ENCODE assay signal across 8 mouse cellular contexts in the genomic region with DNA sequence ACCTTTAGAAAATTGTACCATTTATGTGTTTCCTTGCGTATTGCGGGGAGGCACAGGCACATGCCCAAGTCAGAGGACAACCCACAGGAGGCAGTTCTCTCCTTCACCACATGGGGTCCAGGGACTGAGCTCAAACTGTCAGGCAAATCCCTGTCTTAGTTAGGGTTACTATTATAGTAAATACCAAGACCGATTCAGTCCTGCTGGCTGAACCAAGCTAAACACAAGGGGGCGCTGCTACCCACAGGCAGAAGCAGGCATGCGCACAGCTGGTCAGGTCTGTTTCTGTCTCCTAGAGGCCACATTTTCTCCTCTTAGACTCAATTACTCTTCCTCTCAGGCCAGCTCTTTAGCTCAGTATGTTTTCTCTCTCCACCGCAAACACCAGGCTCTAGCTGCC. TPM values are rescaled to one million over a fixed set of nuclear protein-coding genes. Genes with fewer than 3 reads are reported as not detected.
DNase-seq lines count a peak whose midpoint lies in the region; ATAC-seq and TF ChIP-seq lines count a peak whose summit lies in the region.

No protein-coding gene starts in this region.

- peak; percentile 60 for TF ChIP-seq CTCF in forebrain, postnatal 0 days (IDR thresholded peaks at IDR 0.05; ENCODE audit: low read depth)

- no peaks in the 10 kb centered on the region for H3K4me1 ChIP-seq in forebrain, postnatal 0 days (ENCODE audit: insufficient read depth)
- no peaks in the 10 kb centered on the region for H3K4me1 ChIP-seq in forebrain, embryonic 13.5 days

- H3K4me2 ChIP-seq in forebrain, postnatal 0 days (ENCODE audit: low read depth), result no peak overlapping the region
- H3K4me2 ChIP-seq in forebrain, embryonic 13.5 days, result no peak overlapping the region

- H3K9me3 ChIP-seq in forebrain, postnatal 0 days (ENCODE audit: low read length), result no peaks in the 10 kb centered on the region
- H3K9me3 ChIP-seq in forebrain, embryonic 13.5 days (replicated peaks), result no peaks in the 10 kb centered on the region

- ATAC-seq in forebrain, postnatal 0 days, result peak; percentile 18; the same call in 1 of the 2 replicates
- no peak for ATAC-seq in forebrain, embryonic 13.5 days
- peak; percentile 93 for ATAC-seq in megakaryocyte progenitor cell, adult 5-6 weeks (replicated peaks; ENCODE audit: poor library complexity)

- H3K27me3 ChIP-seq in forebrain, postnatal 0 days (ENCODE audit: insufficient read depth, low read length), result no peaks in the 10 kb centered on the region
- H3K27me3 ChIP-seq in forebrain, embryonic 13.5 days, result no peaks in the 10 kb centered on the region

- H3K36me3 ChIP-seq in forebrain, postnatal 0 days (ENCODE audit: insufficient read depth), result no peaks in the 10 kb centered on the region
- H3K36me3 ChIP-seq in forebrain, embryonic 13.5 days (ENCODE audit: poor library complexity, severe bottlenecking), result no peaks in the 10 kb centered on the region

- no peak overlapping the region for H3K9ac ChIP-seq in forebrain, postnatal 0 days
- no peak overlapping the region for H3K9ac ChIP-seq in forebrain, embryonic 13.5 days

- no peak overlapping the region for H3K27ac ChIP-seq in forebrain, postnatal 0 days (ENCODE audit: low read depth, low read length)
- no peak overlapping the region for H3K27ac ChIP-seq in forebrain, embryonic 13.5 days

- WGBS in forebrain, postnatal 0 days, result 46% methylated on average over 6 of the region's 6 CpGs
- WGBS in forebrain, embryonic 13.5 days, result 46% methylated on average over 6 of the region's 6 CpGs

- no peak overlapping the region for H3K4me3 ChIP-seq in forebrain, postnatal 0 days (ENCODE audit: low read depth, low read length)
- H3K4me3 ChIP-seq in forebrain, embryonic 13.5 days, result no peak overlapping the region

- DNase-seq in forebrain, postnatal 0 days, result no peak
- peak; percentile 54 to 73 for DNase-seq in urinary bladder, postnatal 4 days (ENCODE audit: low spot score in 2 of 2)
- DNase-seq in urinary bladder, adult 2 months (ENCODE audit: low spot score), result no peak
- DNase-seq in embryo, embryonic 10.5 days (ENCODE audit: low spot score), result peak; percentile 77
- DNase-seq in kidney, postnatal 10 days, result peak; percentile 80
- peak; percentile 88 for DNase-seq in testis, postnatal 10 days (ENCODE audit: low spot score)

RNA-seq across cellular contexts. Expression of gene Sumo1, which starts 56.8 kb away (rescaled TPM):
- 172 and 182 TPM in 2 replicates for total RNA-seq in forebrain, postnatal 0 days (2014; rRNA removed)
- polyA plus RNA-seq in forebrain, postnatal 0 days (2015; fragmentation: Nextera tagmentation; extraction: Ambion mirVana), result 369 and 428 TPM in 2 replicates
- 523 and 549 TPM in 2 replicates for polyA plus RNA-seq in forebrain, embryonic 13.5 days (2015; fragmentation: Nextera tagmentation; extraction: Ambion mirVana)
- 94.2 and 96.4 TPM in 2 replicates for polyA plus RNA-seq in urinary bladder, adult 2 months (2012; rRNA removed)
- total RNA-seq in megakaryocyte progenitor cell, adult 5-6 weeks (2015), result 253 and 264 TPM in 2 replicates
- total RNA-seq in megakaryocyte progenitor cell, adult 5-6 weeks (2017), result 142 and 171 TPM in 2 replicates

Comparison
In these comparisons a context has a peak if more than half of its experiments do, and no peak if none do; other contexts are left out.
1. DNase-seq: peak in urinary bladder, postnatal 4 days (2 of 2), embryo, embryonic 10.5 days (single experiment), kidney, postnatal 10 days (single experiment) and testis, postnatal 10 days (single experiment); none in forebrain, postnatal 0 days (single experiment) and urinary bladder, adult 2 months (single experiment).